Mouse (Mus musculus): ENCODE data around the gene Gm10799.

GRCm38 (mm10) chr2:104034832-104035472 lies 33.4 kb downstream of the Gm10799 start:
- TF ChIP-seq CTCF (IDR thresholded peaks at IDR 0.05) (peak; percentile 99), EP300 (IDR thresholded peaks at IDR 0.05; ENCODE audit: insufficient read depth, low read depth, low read length) (peak; percentile 81), POLR2A (IDR thresholded peaks at IDR 0.05; ENCODE audit: insufficient read depth, low read depth, low read length) (no peak)
